Mouse (Mus musculus) erythroblast, embryonic 14.5 days (primary cell): ENCODE results near the gene AI837181. TPM values are rescaled to one million over a fixed set of nuclear protein-coding genes. Genes with fewer than 3 reads are reported as not detected.

Experiments
- H3K27me3 ChIP-seq: 2 replicates; pipeline ENCODE4 v1.6.1; 2012; ENCODE audit warnings: inconsistent platforms; ENCODE audit not compliant: control insufficient read depth
- H3K36me3 ChIP-seq: 2 replicates; pipeline ENCODE4 v1.6.1; 2012; ENCODE audit warnings: mild to moderate bottlenecking, inconsistent platforms; ENCODE audit not compliant: control insufficient read depth
- H3K4me1 ChIP-seq: 2 replicates; pipeline ENCODE4 v1.6.1; 2012; ENCODE audit warnings: inconsistent platforms; ENCODE audit not compliant: control insufficient read depth
- H3K4me3 ChIP-seq: replicated peaks from 2 replicates; pipeline ENCODE3; 2012; ENCODE audit warnings: moderate library complexity, mild to moderate bottlenecking, inconsistent platforms
- H3K9me3 ChIP-seq: 2 replicates; pipeline ENCODE4 v1.6.1; 2012; ENCODE audit warnings: low read length, inconsistent platforms, mixed read lengths; ENCODE audit not compliant: control insufficient read depth
- GATA1 ChIP-seq: IDR thresholded peaks from 2 replicates; pipeline ENCODE4 v1.6.1; 2012; ENCODE audit warnings: low read length, inconsistent platforms, mixed read lengths
- TAL1 ChIP-seq: IDR thresholded peaks from 3 replicates; pipeline ENCODE4 v1.6.1; 2012; ENCODE audit warnings: low read length, inconsistent platforms, mixed read lengths
- polyA plus RNA-seq: library from polyadenylated mRNA; stranded (reverse); fragments of >175 nt; gene quantifications from 2 replicates; pipeline ENCODE4 v1.2.3, GENCODE M21; 2012

Gene AI837181
- polyA plus RNA-seq, 1 experiment: 3.1 TPM

DNA sequence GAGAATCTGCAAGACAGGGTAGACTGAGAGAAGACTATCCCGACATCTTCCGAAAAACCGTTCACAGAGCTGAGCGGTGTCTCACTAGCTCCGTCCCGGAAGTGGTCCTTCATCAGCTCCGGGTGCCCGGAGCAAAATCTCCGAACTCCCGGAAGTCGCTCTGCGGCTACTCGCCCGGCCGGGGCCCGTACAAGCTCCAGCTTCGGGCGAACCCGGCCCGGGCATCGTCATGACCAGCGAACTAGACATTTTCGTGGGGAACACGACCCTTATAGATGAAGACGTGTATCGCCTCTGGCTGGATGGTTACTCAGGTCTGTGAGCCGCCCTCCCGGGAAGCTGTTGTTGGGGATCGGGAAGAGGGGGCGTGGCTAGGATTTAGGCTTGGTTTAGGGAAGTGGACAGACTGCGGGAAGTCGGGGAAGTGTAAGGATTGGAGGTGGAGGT, 35.5 kb downstream of the AI837181 start, which contains the start of gene Fibp:
TSS of gene Fibp (plus strand) at position 151 of the 447 bp plus-strand sequence.
- TF ChIP-seq TAL1 (no peak), GATA1 (no peak)
- Histone ChIP-seq H3K4me1 (peaks cover 61% of the 10 kb centered on the region), H3K27me3 (peaks cover 10% of the 10 kb centered on the region), H3K9me3 (no peaks in the 10 kb centered on the region), H3K36me3 (peaks cover 32% of the 10 kb centered on the region), H3K4me3 (peak within 1 kb of the TSS; percentile 83)

DNA sequence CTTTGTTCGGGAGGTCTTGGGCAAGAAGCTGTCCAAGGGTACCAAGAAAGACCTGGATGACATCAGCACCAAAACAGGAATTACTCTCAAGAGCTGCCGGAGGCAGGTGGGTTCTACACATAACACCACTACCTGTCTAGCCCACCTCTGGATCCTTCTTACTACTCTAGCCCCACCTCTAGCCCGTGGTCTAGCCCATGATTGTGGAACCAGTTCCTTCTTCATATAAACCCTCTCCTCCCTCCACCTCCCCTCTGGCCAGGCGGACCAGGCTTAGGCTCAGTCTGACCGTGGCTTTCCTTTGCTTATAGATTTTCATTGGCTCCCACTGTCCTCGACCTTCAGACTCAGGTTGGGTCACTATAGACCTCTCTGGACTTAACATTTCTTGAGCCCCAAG, 36.5 kb downstream of the AI837181 start:
- Histone ChIP-seq H3K9me3 (no peaks in the 10 kb centered on the region), H3K4me3 (peak overlapping the region; percentile 83), H3K27me3 (peaks cover 6% of the 10 kb centered on the region), H3K36me3 (peaks cover 41% of the 10 kb centered on the region), H3K4me1 (peaks cover 52% of the 10 kb centered on the region)
- TF ChIP-seq TAL1 (no peak), GATA1 (no peak)

- Histone ChIP-seq H3K36me3 (peaks cover 50% of the 10 kb centered on the region), H3K27me3 (no peaks in the 10 kb centered on the region; the same call in 1 of the 2 replicates), H3K9me3 (no peaks in the 10 kb centered on the region), H3K4me3 (no peak overlapping the region), H3K4me1 (peaks cover 34% of the 10 kb centered on the region)
- TF ChIP-seq GATA1: no peak
- no peak for TF ChIP-seq TAL1
Measured at GRCm38 (mm10) chr19:5463212-5463611, 38.3 kb downstream of the AI837181 start.

DNA sequence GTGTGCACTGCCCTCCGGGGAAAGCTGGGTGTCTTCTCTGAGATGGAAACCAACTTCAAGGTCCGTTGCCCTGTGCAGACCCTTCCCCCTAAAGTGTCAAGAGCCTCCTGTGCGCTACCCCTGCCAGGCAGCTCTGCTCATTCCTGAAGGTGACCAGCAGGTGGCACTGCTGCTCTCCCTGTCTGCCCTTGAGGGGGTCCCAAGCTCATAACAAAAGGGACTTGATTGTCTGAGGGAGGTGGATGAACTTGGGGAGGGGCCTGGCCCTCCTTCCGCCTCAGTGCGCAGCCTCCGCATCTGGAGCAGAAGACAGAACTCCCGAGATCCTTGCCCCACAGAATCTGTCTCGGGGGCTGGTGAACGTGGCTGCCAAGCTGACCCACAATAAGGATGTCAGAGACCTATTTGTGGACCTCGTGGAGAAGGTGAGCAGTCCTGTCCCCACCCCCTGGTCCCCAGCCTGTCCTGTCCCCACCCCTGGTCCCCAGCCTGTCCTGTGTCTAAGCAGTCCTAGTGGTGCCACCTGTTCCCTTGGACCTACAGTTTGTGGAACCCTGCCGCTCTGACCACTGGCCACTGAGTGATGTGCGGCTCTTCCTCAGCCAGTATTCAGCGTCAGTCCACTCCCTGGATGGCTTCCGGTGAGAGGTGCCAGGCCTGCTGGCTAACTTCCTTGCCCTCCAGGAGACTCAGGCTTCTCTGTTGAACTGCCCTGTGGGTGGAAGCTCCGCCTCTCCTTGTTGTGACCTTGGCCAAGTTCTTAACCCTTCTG, 39.0 kb downstream of the AI837181 start:
- TF ChIP-seq TAL1: no peak
- TF ChIP-seq GATA1: no peak
- Histone ChIP-seq H3K27me3 (no peaks in the 10 kb centered on the region), H3K4me1 (peaks cover 28% of the 10 kb centered on the region), H3K9me3 (no peaks in the 10 kb centered on the region), H3K4me3 (no peak overlapping the region), H3K36me3 (peaks cover 50% of the 10 kb centered on the region)

- Histone ChIP-seq H3K4me1 (peaks cover 18% of the 10 kb centered on the region), H3K4me3 (no peak overlapping the region), H3K36me3 (peaks cover 50% of the 10 kb centered on the region), H3K27me3 (peaks cover 3% of the 10 kb centered on the region), H3K9me3 (no peaks in the 10 kb centered on the region)
- no peak for TF ChIP-seq TAL1
- no peak for TF ChIP-seq GATA1
Measured at GRCm38 (mm10) chr19:5465037-5465436, 40.1 kb downstream of the AI837181 start.

DNA sequence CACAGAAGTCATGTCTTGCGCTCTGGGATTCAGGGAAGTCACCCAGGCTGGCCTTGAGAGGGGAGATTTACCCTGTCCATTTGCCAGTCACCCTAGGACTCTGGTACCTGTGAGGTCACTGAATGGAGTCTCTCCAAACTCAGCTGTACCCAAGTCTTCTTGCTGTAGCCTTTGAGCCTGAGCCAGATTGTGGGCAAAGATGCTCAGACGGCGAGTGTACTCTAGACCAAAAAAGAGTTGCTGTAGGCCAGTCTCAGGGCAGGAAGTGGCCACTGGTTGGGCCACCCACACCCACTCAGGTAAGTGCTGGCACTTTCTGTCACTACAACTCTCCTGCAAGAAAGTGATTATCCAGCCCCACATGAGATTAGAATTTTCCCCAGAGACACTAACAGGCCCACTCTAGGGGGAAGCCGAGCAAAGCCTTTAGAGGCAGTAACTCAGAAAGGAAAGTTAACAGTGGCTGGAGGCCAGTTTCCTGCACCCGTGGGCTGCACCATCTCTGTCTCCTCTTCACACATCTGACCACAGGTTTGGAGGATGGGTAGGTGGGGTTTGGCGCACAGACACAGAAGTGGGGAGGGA, 42.1 kb downstream of the AI837181 start:
- Histone ChIP-seq H3K36me3 (peaks cover 50% of the 10 kb centered on the region), H3K4me3 (no peak overlapping the region), H3K4me1 (peaks cover 3% of the 10 kb centered on the region; the same call in 1 of the 2 replicates), H3K9me3 (no peaks in the 10 kb centered on the region), H3K27me3 (peaks cover 6% of the 10 kb centered on the region)
- TF ChIP-seq TAL1: no peak
- no peak for TF ChIP-seq GATA1

DNA sequence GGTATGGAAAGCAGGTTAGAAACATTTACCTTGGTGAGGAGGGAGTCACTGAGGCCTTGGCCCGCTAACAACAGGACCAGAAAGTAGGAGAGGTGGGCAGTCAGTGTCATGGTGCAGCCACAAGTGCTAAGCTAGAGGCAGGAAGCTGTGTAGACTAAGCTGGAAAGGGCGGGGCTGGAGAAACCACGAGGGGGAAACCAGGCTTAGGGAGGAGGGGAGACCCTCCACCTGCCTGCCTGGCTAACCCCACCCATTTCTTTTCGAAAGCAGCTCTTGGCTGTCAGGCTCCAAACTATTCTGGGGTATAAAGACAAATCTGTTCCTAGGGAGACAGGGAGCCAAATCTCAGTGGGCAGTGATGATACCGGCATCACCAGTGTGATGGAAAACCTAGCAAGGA, 43.4 kb downstream of the AI837181 start, which contains the start of gene Ctsw:
TSS of gene Ctsw (minus strand) at position 134 of the 400 bp plus-strand sequence.
- TF ChIP-seq GATA1 (no peak), TAL1 (no peak)
- peaks cover 2% of the 10 kb centered on the region for H3K4me1 ChIP-seq

GRCm38 (mm10) chr19:5471846-5472245, 46.9 kb downstream of the AI837181 start:
- Histone ChIP-seq H3K4me1 (peaks cover 17% of the 10 kb centered on the region), H3K9me3 (no peaks in the 10 kb centered on the region; the same call in 1 of the 2 replicates), H3K4me3 (no peak overlapping the region), H3K27me3 (peaks cover 47% of the 10 kb centered on the region), H3K36me3 (peaks cover 5% of the 10 kb centered on the region)
- TF ChIP-seq TAL1 (no peak), GATA1 (no peak)

More for the DNA sequence above, 43.4 kb downstream of the AI837181 start, which contains the start of gene Ctsw:
- Histone ChIP-seq H3K36me3 (peaks cover 39% of the 10 kb centered on the region), H3K4me3 (no peak within 1 kb of the TSS), H3K27me3 (peaks cover 16% of the 10 kb centered on the region), H3K9me3 (no peaks in the 10 kb centered on the region)

DNA sequence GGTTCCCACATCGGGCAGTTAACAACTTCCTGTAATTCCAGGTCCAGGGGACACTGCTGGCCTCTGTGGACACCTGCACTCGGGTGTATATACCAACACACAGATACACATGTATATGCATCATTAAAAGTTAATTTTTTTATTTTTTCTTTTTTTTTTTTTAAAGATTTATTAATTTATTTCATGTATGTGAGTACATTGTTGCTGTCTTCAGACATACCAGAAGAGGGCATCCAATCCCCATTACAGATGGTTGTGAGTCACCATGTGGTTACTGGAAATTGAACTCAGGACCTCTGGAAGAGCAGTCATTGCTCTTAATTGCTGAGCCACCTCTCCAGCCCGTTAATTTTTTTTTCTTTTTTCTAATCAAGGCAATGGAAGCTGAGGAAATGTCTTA, 47.9 kb downstream of the AI837181 start:
- Histone ChIP-seq H3K36me3 (no peaks in the 10 kb centered on the region), H3K4me1 (peaks cover 17% of the 10 kb centered on the region), H3K27me3 (peaks cover 52% of the 10 kb centered on the region), H3K9me3 (no peaks in the 10 kb centered on the region; the same call in 1 of the 2 replicates), H3K4me3 (no peak overlapping the region)
- no peak for TF ChIP-seq GATA1
- TF ChIP-seq TAL1: no peak
